Mouse (Mus musculus) embryonic fibroblast, embryonic 13.5 days (primary cell): ENCODE results near the gene Snx22.

ENCODE experiments used
- CTCF ChIP-seq: IDR thresholded peaks from 2 replicates; pipeline ENCODE4 v1.5.1; 2011; ENCODE audit warnings: mild to moderate bottlenecking, control low read depth, low read length, moderate library complexity, borderline replicate concordance; ENCODE audit not compliant: insufficient read depth
- POLR2A ChIP-seq: IDR thresholded peaks from 2 replicates; pipeline ENCODE4 v1.6.1; 2011; ENCODE audit warnings: low read depth, mild to moderate bottlenecking, control low read depth, low read length, moderate library complexity

DNA sequence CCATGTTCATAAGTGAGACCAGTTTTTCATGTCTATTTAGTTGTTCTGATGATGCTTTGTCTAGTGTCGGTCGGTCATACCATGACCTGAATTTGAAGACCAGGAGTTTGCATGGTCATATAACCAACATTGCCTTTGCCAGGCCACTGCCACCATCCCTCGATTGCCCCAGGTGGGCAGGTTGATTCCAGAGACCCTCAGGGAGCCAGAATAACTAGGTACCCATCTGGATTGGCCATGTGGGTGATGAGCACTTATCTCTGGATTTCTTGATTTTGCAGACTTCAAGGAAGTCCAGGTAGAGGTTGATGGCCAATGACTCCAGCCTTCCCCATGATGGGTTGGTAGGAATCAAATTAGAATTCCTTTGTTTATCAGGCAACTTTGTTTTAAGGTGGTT is 26.3 kb downstream of the Snx22 start:
- TF ChIP-seq POLR2A (no peak), CTCF (no peak)
